Mouse (Mus musculus) ovary, postnatal 10 days (tissue): ENCODE measurements around the gene Irf7.

Experiments used
- DNase-seq: peaks from one replicate; pipeline ENCODE4 v3.0.0; 2022; ENCODE audit warnings: low spot score

Gene Irf7

GRCm38 (mm10) chr7:141265739-141266561 lies at the start of gene Irf7:
TSS of gene Irf7 (minus strand) at chr7:141266481.
- DNase-seq: peak; percentile 34

DNA sequence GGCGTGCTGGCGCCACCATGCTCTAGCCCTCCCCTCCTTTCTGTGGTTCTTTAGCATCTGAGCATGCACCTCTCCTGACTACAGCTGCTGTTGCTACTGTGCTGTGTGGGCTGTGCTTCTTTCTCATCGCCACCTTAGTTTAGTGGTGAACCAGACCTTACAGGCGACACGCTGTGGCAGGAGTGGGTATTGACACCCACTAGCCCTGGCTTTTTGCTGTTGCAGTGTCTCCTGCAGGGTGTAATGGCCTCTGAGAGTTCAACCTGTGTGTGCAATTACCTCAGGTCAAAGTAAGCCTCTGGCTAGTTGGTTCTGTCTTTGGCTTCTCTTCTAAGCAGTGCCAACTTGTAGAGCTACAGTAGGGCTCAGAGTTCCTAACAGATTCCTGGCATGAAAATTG lies 49.7 kb upstream of the Irf7 start:
- DNase-seq: no peak

- DNase-seq: no peak
These were observed 48.8 kb upstream of the Irf7 start for GRCm38 (mm10) chr7:141315076-141315475.

- DNase-seq: no peak
These were observed 48.1 kb upstream of the Irf7 start for GRCm38 (mm10) chr7:141314416-141314815.

DNA sequence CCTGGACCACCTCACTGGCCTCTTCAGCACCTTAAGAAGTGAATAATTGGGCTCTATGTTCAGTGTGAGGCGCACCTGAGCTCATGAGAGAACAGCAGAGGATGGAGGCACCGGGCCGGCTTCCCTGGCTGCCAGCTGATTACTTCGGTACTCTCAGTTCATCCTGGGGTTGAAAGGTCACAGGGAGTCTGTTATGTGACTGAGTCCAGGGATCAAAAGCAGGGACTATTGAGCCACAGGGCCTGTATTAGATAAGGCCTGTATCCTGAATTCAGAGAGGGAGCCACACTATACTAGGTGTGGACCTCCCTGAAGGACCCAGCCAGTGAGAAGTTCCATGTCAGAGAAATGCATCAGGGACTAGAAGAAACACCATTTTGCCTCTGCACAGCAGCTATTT lies 38.3 kb upstream of the Irf7 start:
- DNase-seq: no peak

GRCm38 (mm10) chr7:141302702-141303268 lies 36.5 kb upstream of the Irf7 start:
- DNase-seq: no peak

DNA sequence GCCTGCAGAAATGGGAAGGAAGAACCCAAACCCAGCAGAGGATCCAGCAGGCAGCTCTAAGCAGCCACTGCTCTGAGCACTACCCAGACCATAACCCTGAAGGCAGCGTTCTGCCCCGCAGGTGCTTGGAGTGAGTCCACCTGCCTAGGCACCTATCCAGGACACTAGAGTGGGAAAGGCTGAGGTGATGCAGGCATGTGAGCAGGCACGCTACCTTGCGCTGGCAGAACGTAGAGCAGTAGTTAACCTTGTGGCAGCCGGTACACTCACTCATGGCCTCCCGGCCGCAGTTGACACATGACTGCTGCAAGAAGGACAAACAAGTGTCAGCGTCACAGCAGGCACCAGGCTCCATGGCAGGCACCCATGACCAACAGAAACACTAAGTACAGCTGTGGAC lies 35.1 kb upstream of the Irf7 start:
- DNase-seq: no peak

DNA sequence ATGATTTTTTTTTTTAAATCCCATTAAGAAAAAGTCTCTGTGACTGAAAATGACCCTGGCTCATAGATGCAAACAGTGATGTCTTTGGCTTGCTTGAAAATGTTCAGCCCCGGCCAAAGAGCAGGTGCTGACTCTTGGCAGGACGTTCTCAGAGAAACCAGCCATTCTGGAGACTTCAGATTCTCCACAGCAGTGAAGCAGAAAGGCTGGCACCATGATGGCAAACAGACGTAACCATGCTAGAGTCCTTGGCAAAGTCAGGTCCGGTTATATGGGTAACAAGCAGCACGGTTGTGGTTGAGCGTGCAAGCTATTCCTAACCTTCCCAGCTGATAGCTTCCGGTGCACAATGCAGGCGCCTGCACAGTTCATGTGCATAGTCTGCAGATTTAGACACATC lies 32.9 kb upstream of the Irf7 start:
- DNase-seq: no peak

DNA sequence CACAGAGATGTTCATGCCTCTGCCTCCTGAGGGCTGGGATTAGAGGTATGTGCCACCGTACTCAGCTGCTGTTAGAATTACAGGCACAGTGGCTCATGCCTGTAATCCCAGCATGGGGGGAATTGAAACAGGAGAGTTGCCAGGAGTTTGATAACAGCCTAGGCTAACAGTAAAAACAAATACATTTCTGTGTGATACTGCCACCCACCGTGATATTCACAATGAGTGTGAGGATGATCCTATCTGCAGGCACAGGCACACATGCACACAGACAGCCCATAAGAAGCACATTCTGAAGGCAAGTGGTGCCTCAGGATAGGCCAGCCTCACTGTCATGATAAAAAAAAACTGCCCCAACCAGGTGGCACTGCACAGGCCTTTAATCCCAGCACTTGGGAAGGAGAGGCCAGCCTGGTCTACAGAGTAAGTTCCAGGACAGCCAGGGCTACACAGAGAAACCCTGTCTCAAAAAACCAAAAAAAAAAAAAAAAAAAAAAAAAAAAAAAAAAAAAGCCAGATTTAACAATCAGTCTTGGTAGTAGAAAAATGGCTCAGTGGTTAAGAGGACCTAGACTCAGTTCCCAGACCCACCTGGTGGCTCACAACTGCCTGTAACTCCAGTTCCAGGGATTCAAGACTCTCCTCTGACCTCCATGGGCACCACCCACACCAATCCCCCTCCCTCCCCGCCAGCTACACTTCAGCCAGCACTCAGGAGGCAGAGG lies 31.8 kb upstream of the Irf7 start:
- no peak for DNase-seq

DNA sequence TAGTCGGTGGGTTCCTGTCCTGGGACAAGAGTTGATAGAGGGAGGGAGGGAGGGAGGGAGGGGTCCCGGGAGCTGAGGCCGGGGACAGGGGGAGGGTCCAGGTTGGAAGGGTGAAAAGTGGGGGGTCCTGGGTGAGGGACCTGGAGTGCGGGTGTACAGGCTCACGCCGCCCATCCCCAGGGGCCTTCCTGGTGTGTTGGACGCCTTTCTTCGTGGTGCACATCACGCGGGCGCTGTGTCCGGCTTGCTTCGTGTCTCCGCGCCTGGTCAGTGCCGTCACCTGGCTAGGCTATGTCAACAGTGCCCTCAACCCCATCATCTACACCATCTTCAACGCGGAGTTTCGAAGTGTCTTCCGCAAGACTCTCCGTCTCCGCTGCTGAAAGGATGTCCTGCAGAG lies 28.2 kb upstream of the Irf7 start:
- DNase-seq: no peak

DNA sequence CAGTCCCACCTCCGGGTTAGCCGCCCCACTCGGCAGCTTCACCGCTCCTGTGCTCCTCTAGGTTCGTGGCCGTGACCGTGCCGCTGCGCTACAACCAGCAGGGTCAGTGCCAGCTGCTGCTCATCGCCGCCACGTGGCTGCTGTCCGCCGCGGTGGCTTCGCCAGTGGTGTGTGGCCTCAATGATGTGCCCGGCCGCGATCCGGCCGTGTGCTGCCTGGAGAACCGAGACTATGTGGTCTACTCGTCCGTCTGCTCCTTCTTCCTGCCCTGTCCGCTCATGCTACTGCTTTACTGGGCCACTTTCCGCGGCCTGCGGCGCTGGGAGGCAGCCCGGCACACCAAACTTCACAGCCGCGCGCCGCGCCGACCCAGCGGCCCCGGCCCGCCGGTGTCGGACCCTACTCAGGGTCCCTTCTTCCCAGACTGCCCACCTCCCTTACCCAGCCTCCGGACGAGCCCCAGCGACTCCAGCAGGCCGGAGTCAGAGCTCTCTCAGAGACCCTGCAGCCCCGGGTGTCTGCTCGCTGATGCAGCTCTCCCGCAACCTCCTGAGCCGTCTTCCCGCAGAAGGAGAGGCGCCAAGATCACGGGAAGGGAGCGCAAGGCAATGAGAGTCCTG lies 27.7 kb upstream of the Irf7 start:
- DNase-seq: no peak

DNA sequence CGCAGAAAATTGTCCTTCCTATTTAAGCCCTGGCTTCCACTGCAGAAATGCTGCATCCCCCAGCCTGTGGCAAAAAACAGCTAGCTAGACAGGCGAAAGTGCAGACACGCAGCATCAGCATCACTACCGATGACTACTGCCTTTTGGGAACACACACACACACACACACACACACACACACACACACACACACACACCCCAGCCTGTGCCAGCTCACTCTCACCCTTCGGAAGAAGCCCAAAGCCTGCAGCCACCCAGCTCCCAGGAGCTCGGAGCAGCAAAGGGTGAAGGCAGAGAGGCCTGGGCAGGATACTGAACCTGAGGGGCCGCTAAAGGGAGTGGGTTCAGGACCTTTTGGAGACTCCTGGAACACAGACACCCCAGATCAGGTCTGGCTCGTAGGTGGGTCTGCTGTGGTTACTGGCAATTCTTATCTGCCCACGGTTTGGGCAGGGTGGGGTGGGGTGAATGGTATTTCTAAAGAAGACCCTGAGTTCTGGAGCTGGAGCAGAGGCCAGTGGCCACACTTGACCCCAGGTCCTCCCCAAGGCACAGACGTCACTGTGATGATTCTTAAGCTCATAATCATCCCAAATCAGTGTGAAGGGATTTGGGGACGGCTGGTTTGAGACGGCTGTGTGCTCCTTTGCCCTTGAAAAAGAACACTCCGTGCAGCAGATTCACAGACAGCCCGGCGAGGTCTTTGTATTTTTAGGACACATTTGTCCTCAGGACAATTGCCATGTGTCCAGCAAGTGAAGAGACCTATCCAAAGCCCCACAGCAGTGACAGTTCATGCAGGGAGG lies 26.5 kb upstream of the Irf7 start:
- DNase-seq: no peak

- DNase-seq: no peak
These were observed 25.8 kb upstream of the Irf7 start, which contains the start of gene Drd4 for GRCm38 (mm10) chr7:141291921-141292582. TSS of gene Drd4 (plus strand) at chr7:141292006.

DNA sequence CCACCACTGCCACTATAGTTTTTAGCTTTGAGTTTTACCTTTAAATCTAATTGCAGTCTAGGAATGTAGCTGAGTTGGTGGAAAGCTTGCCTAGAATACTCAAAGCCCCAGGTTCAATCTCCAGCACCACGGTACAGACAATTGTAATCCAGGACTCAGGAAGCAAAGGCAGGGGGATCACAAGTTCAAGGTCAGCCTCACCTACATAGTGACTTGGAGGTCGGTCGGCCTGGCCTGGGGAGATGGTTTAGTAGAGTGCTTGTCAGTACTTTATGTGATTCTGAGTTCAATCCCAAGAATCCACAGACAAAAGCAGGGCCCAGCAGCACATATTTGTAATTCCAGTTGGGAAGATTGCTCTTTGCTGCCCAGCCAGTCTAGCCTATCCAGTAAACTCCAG lies 21.8 kb upstream of the Irf7 start:
- no peak for DNase-seq

DNA sequence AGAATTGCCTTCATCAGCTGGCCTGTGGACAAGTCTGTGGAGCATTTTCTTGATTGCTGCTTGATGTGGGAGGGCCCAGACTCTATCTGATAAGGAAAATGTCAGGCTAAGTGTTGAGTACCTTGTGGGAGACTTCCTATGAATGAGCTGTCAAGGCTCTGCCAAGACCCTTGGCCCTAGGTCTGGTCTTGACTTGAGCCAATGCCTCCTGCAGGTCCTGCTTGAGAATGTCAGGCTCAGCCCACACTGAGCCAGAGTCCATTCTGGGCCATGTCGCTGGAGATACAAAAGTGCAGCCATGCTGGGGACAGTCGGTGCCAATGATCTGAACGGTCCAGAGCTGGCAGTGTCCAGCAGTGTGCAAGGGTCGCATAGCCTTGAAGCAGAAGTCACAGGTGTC lies 16.5 kb upstream of the Irf7 start:
- no peak for DNase-seq

DNA sequence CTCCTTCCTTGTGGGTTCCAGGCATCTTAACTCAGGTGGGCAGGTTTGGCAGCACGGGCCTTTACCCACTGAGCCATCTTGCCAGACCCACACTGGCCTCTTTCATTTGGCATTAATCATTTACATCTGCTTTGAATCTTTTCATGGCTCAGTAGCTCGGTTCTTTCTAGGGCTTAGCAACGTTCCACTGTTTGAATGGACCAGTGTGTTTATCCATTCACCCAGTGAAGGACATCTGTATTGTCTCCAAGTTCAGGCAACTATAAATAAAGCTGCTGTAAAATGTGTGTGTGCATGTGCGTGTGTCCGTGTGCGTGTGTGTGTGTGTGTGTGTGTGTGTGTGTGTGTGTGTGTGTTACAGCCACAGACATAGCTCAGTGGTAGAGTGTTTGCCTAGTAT lies 15.2 kb upstream of the Irf7 start:
- DNase-seq: no peak

GRCm38 (mm10) chr7:141278766-141279590 lies 12.7 kb upstream of the Irf7 start, which contains the start of gene Sct:
TSS of gene Sct (minus strand) at chr7:141279133.
- DNase-seq: no peak

DNA sequence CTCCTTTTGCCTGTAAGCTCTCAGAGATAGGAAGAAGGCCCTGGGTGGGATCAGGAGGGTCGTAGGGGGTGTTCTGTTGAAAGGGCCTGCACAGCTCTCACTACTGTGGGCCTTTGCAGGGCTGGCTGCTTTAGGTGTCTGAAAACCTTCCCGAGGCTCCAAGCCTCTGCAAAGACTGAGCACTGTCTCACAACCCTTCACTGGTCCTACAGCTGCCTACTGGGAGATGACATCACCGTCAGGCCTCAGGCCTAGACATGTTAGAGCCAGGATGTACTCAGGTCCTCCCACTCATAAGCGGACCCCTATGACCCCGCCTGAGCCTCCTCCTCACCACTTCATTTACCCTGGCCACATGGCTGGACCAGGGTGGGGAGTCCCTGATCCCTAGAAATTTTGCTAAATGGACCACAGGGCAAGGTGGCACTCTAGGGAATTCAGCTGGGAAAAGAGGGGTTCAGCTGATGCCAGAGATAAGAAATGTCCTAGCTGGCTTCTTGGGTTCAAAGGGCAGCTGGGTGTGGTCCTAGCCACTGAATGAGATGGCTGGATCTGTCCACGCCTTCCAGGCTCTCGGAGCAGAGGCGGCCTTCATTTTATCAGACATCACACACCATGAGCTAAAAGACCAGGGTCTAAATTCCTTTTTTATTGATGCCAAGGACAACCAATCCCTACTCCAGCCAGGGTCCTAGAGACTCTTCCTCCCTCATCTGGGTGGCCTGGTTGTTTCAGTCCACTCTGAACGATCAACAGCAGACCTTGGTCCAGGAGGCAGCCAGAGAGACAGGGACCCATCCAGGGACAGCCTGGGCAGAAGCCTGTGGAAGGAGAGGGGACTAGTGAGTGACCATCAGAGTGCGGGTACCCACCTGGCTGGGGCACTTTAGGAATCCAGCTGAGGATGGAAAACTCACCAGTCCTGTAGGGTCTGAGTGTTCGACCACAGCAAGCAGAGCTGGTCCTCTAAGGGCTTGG lies 11.7 kb upstream of the Irf7 start:
- DNase-seq: no peak

DNA sequence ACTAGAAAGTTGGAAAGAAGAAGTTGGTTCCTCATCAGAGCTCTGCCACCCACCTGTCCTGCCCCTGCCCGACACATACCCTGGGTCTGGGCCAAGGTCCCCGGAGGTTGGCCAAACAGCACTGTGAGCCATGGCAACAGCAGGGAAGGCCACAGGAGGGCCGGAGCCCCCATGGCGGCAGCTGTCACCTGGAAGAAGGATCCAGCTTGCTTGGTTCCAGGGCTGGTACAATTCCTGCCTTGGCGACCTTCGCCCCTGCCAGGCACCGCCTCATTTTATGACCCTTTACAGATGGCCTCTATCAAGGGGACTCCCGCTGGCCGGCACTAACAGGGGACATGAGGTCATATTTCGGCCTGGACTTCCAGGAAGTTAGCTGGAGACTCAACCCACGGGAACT lies 10.3 kb upstream of the Irf7 start, which contains the start of gene Cdhr5:
TSS of gene Cdhr5 (minus strand) at position 241 of the 400 bp plus-strand sequence.
- DNase-seq: no peak
